Mouse (Mus musculus) liver, embryonic 15.5 days (tissue): ENCODE measurements around the gene Asic2. TPM values are rescaled to one million over a fixed set of nuclear protein-coding genes. Genes with fewer than 3 reads are reported as not detected.

Experiments
- ATAC-seq: fragments of 200-750 bp; cut with Nextera tagmentation; 2 replicates; pipeline ENCODE4 v1.8.0; 2017; ENCODE audit warnings: moderate number of reproducible peaks, mild to moderate bottlenecking, moderate library complexity; ENCODE audit not compliant: insufficient read depth
- H3K27ac ChIP-seq: fragments of 300-500 bp; sonication (generic); replicated peaks from 2 replicates; pipeline ENCODE4 v1.5.1; 2015; ENCODE audit warnings: mild to moderate bottlenecking, inconsistent platforms
- H3K27me3 ChIP-seq: fragments of 300-500 bp; sonication (generic); 2 replicates; pipeline ENCODE4 v1.6.1; 2015; ENCODE audit warnings: mild to moderate bottlenecking, inconsistent platforms
- H3K36me3 ChIP-seq: fragments of 300-500 bp; sonication (generic); replicated peaks from 2 replicates; pipeline ENCODE4 v1.6.1; 2015; ENCODE audit warnings: moderate library complexity, mild to moderate bottlenecking, inconsistent platforms
- H3K4me1 ChIP-seq: fragments of 300-500 bp; sonication (generic); replicated peaks from 2 replicates; pipeline ENCODE4 v1.6.1; 2015; ENCODE audit warnings: inconsistent platforms
- H3K4me2 ChIP-seq: fragments of 300-500 bp; sonication (generic); 2 replicates; pipeline ENCODE4 v1.6.1; 2015; ENCODE audit warnings: moderate library complexity, mild to moderate bottlenecking, inconsistent platforms
- H3K4me3 ChIP-seq: fragments of 300-500 bp; sonication (generic); replicated peaks from 2 replicates; pipeline ENCODE4 v1.5.1; 2015; ENCODE audit warnings: mild to moderate bottlenecking, inconsistent platforms
- H3K9ac ChIP-seq: fragments of 300-500 bp; sonication (generic); 2 replicates; pipeline ENCODE4 v1.6.1; 2015; ENCODE audit warnings: moderate library complexity, mild to moderate bottlenecking, inconsistent platforms
- H3K9me3 ChIP-seq: fragments of 300-500 bp; sonication (generic); replicated peaks from 2 replicates; pipeline ENCODE4 v1.6.1; 2016; ENCODE audit warnings: inconsistent platforms
- WGBS: fragments of 180-500 bp; shearing (Covaris S2); methylation state at CpG from one replicate; pipeline ENCODE4 v1.1.7; 2015; ENCODE audit warnings: mixed read lengths; ENCODE audit not compliant: insufficient replicate concordance; 5-methylcytosine and 5-hydroxymethylcytosine counted together
- polyA plus RNA-seq: library from polyadenylated mRNA; unstranded; fragments of >200 nt; fragmentation: Nextera tagmentation; extraction: Ambion mirVana; gene quantifications from 2 replicates; pipeline ENCODE4 v1.2.1, GENCODE M21; 2015

Asic2 gene
- polyA plus RNA-seq, 1 experiment from 2014 or later = 0.03 TPM

DNA sequence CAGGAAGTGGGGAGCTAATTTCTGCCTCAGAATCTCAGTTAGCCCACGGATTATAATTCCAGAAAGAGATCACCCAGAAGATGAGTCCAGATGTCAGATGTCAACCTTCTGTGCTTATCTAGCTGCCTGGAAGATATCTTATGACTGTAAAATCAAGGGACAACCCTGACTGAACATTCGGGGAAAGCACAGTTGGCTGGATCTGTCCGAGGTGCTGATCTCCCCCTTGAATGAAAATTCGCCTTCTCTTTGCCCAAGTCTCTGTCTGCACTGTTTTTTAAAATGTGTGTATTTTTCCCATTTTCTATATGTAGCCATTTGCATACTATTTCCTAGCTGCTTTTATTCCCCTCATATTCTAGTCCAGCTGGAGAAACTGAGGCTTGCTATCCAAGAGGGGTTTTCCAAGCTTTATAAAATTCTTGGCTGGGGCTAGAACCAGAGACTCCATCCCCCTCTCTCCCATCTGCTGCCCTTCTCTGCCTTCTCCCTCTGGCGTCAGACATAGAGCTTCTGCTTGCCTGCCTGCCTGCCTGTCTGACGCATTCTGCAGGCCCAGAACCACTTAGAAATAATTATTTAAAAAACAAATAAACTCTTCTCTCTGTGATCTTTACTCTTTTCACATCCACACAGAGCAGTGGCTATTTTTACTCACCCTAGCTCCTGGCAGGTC is 481.9 kb downstream of the Asic2 start:
- no peak overlapping the region for H3K27ac ChIP-seq

DNA sequence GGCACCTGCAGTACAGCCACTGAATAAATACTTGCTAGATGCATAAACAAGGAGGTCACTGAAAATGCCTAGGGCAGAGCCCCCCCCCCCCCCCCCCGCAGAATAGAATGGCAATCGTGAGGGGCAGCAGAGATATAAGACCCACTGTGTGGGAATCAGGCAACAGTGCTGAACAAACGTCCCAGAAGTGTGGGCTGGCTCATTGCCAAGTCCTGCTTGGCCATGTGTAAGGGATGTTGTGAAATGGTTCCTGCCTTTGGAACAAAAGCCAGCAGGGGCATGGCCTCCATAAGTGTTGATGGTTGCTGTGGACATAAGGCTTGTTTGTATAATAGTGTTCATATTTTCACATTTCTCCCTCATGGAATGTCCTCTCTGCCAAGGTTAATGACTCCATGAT is 487.1 kb downstream of the Asic2 start:
- Histone ChIP-seq H3K4me1 (no peaks in the 10 kb centered on the region), H3K9me3 (no peaks in the 10 kb centered on the region), H3K4me3 (no peak overlapping the region), H3K36me3 (no peaks in the 10 kb centered on the region), H3K9ac (no peak overlapping the region), H3K27ac (no peak overlapping the region), H3K4me2 (no peak overlapping the region), H3K27me3 (no peaks in the 10 kb centered on the region)
- no peak for ATAC-seq
- 50% methylated on average over 3 of the region's 3 CpGs for WGBS

More for the DNA sequence above, 481.9 kb downstream of the Asic2 start:
- no peak for ATAC-seq
- no peaks in the 10 kb centered on the region for H3K9me3 ChIP-seq
- 14% methylated on average over 6 of the region's 6 CpGs for WGBS
- H3K9ac ChIP-seq = no peak overlapping the region
- no peaks in the 10 kb centered on the region for H3K36me3 ChIP-seq
- no peak overlapping the region for H3K4me2 ChIP-seq
- no peak overlapping the region for H3K4me3 ChIP-seq
- no peaks in the 10 kb centered on the region for H3K27me3 ChIP-seq
- H3K4me1 ChIP-seq = no peaks in the 10 kb centered on the region

DNA sequence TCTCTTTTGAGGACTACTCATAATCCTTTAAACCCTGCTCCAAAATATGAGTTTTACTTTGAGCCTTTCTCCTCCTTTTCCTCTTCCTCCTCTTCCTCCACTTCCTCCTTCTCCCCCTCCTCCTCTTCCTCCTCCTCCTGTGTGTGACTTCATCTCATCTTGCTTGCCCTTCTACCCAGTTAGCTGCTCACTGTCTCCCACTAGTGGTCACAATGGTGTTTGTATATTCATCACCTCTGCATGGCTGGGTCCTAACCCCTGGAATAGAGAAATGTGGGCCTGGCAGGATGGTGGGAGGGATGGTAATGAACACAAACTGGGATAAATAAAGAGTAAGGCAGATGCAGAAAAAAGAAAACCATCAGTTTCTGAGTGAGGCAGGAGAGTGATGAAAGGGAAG is 492.0 kb downstream of the Asic2 start:
- no peak overlapping the region for H3K4me2 ChIP-seq
- no peaks in the 10 kb centered on the region for H3K4me1 ChIP-seq
- H3K27ac ChIP-seq = no peak overlapping the region
- no peak overlapping the region for H3K4me3 ChIP-seq
- H3K27me3 ChIP-seq = no peaks in the 10 kb centered on the region
- no peaks in the 10 kb centered on the region for H3K36me3 ChIP-seq
- H3K9ac ChIP-seq = no peak overlapping the region
- H3K9me3 ChIP-seq = no peaks in the 10 kb centered on the region
- ATAC-seq = no peak

DNA sequence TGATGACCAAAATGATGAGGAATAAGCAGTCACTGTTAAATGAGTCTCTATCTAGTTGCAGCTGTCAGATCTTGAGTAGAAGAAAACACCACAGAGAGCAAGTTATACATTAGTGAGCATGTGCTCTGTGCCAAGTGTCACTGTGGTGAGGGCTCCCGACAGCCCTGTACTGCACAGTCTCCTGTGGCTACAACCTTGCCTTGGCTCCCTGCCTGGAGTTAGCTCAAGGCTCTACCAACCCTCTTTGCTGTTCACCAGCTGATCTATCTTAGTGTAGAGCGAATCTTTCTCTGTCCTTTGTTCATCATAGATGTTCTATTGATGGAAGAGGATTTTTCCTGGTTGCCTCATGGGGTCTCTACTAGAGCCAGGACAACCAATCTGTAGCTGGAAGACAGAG is 494.1 kb downstream of the Asic2 start:
- H3K4me3 ChIP-seq = no peak overlapping the region
- WGBS = 50% methylated on average over 2 of the region's 2 CpGs
- H3K9ac ChIP-seq = no peak overlapping the region
- no peak for ATAC-seq
- no peaks in the 10 kb centered on the region for H3K27me3 ChIP-seq
- no peaks in the 10 kb centered on the region for H3K9me3 ChIP-seq
- no peaks in the 10 kb centered on the region for H3K4me1 ChIP-seq
- H3K27ac ChIP-seq = no peak overlapping the region
- no peaks in the 10 kb centered on the region for H3K36me3 ChIP-seq
- H3K4me2 ChIP-seq = no peak overlapping the region

DNA sequence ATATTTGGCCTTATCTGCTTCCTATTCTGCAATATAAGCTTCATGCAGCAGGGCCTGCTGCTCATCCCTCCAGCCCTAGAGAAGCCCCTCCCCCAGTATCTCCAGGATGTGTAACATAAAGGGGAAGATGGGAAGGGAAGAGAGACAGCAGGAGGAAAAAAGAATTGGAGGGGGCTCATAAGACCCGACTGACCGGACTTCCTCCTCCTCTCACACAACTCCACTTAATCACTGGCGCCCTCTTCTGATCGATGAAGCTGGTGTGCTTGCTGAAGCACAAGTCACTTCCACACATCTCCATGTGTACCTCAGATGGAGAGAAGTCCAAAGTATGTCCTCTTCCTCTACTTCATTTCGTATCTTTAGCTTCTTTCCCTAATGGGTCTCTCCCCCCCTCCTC is 506.1 kb downstream of the Asic2 start:
- no peak overlapping the region for H3K9ac ChIP-seq
- no peak overlapping the region for H3K4me3 ChIP-seq
- H3K4me2 ChIP-seq = no peak overlapping the region
- ATAC-seq = no peak
- H3K27me3 ChIP-seq = no peaks in the 10 kb centered on the region
- H3K36me3 ChIP-seq = no peaks in the 10 kb centered on the region
- H3K27ac ChIP-seq = no peak overlapping the region
- 10% methylated on average over 5 of the region's 5 CpGs for WGBS
- no peaks in the 10 kb centered on the region for H3K4me1 ChIP-seq
- H3K9me3 ChIP-seq = no peaks in the 10 kb centered on the region

DNA sequence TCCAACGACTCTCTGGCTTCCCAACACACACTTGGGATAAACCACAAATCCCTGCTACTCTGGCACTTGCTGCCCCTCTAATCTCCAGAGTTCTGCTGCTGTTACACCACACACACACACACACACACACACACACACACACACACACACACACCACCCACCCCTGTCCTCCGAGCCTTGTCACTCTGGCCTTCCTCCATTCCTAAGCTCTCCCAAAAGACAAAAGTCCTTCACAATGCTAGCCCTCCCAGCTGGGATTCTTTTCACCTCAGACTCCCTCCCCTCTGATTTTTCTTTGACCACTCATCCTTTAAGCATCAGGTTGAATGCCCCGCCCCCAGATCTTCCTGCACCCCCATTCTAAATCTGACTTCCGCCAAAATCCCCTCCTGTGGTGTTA is 506.5 kb downstream of the Asic2 start:
- Histone ChIP-seq H3K4me2 (no peak overlapping the region), H3K27ac (no peak overlapping the region), H3K9ac (no peak overlapping the region), H3K27me3 (no peaks in the 10 kb centered on the region), H3K4me3 (no peak overlapping the region), H3K9me3 (no peaks in the 10 kb centered on the region), H3K36me3 (no peaks in the 10 kb centered on the region), H3K4me1 (no peaks in the 10 kb centered on the region)
- WGBS = 47% methylated on average over 4 of the region's 4 CpGs
- ATAC-seq = no peak

DNA sequence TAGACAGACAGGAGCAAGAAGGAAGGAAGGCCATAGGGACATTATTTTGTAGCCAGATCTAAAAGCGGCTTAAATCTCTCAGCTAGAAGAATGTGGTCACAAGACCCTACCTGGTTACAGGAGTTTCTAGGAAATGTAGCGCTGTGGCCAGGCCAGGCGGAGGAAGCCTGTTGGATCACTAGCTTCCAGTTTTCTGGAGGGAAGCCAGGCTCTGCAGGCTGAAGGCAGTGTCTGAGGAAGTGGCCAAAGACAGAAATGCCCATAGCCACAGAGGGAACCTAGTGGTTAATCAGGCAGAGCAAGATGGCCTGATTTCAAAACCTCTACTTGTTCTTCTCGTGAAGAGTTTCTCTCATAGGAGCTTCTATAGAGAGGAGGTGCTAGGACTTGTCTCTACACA is 513.3 kb downstream of the Asic2 start:
- no peak overlapping the region for H3K4me2 ChIP-seq
- no peaks in the 10 kb centered on the region for H3K9me3 ChIP-seq
- no peaks in the 10 kb centered on the region for H3K4me1 ChIP-seq
- H3K4me3 ChIP-seq = no peak overlapping the region
- WGBS = 56% methylated on average over 4 of the region's 4 CpGs
- H3K36me3 ChIP-seq = no peaks in the 10 kb centered on the region
- H3K27ac ChIP-seq = no peak overlapping the region
- H3K9ac ChIP-seq = no peak overlapping the region
- no peaks in the 10 kb centered on the region for H3K27me3 ChIP-seq
- no peak for ATAC-seq

DNA sequence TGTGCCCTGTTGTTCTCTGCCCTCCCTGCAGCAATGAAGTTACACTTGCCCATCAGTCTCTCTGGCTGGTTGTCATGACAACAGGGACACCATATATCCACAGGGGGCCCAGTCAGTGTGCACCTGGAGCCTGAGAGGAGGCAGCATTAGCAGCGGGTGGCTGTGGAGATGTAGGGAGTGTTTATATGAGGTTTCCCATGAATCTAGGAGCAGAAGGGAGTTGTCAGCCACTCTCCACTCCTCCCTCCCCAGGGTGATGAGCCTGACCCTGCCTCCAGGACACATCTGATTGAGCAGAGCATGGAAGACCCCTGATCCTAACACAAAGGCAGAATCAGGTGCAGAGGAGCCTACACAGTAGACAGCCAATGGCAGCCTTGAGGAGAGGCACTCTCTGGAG is 514.1 kb downstream of the Asic2 start:
- Histone ChIP-seq H3K27me3 (no peaks in the 10 kb centered on the region), H3K4me1 (no peaks in the 10 kb centered on the region), H3K9ac (no peak overlapping the region), H3K36me3 (no peaks in the 10 kb centered on the region), H3K27ac (no peak overlapping the region), H3K4me3 (no peak overlapping the region), H3K4me2 (no peak overlapping the region), H3K9me3 (no peaks in the 10 kb centered on the region)
- 44% methylated on average over 1 of the region's 1 CpGs for WGBS
- no peak for ATAC-seq

DNA sequence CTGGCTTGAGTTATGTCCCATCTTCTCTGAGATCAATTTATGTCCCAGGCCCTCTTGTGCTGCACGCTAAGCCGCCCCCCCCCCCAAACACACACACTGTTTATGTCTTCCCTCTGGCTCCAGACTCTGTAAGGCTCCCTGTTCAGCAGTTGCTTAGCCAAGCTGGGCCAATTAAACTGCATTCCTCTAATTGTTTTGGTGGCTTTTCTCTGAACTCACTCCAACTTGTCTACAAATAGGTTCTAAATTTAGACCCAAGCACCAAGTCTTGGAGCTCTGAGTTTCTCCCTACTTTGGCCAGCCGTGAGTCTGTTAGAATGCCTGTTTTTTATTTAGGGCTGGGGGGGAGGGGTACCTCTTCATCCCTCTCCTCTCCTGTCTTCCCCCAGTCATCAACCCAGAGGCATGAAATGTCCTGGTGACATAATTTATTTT is 519.0 kb downstream of the Asic2 start:
- H3K36me3 ChIP-seq = no peaks in the 10 kb centered on the region
- 13% methylated on average over 3 of the region's 3 CpGs for WGBS
- no peaks in the 10 kb centered on the region for H3K27me3 ChIP-seq
- no peaks in the 10 kb centered on the region for H3K4me1 ChIP-seq
- H3K27ac ChIP-seq = no peak overlapping the region
- H3K4me3 ChIP-seq = no peak overlapping the region
- no peaks in the 10 kb centered on the region for H3K9me3 ChIP-seq
- H3K4me2 ChIP-seq = no peak overlapping the region
- no peak for ATAC-seq
- no peak overlapping the region for H3K9ac ChIP-seq

DNA sequence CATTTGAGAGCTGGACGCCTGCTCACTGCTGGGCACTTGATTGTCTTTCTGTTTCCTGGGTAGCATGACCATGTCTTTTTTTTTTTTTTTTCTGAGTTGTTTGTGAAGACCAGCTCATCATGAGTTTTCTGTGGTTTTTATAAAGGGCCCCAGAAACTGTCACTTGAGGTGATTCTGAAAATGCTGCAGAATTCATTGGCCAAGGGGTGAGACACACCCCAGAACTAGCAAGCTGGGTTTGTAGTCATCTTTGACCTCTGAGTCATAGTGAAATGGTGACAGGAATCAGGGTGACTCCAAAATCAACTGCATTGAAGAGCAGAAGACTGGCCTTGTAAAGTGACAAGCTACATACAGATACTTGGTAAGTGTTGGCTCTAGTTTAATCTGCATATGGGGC is 521.9 kb downstream of the Asic2 start:
- Histone ChIP-seq H3K36me3 (no peaks in the 10 kb centered on the region), H3K4me1 (no peaks in the 10 kb centered on the region), H3K27ac (no peak overlapping the region), H3K9me3 (no peaks in the 10 kb centered on the region), H3K9ac (no peak overlapping the region), H3K27me3 (no peaks in the 10 kb centered on the region), H3K4me2 (no peak overlapping the region), H3K4me3 (no peak overlapping the region)
- WGBS = 29% methylated on average over 1 of the region's 1 CpGs
- ATAC-seq = no peak

DNA sequence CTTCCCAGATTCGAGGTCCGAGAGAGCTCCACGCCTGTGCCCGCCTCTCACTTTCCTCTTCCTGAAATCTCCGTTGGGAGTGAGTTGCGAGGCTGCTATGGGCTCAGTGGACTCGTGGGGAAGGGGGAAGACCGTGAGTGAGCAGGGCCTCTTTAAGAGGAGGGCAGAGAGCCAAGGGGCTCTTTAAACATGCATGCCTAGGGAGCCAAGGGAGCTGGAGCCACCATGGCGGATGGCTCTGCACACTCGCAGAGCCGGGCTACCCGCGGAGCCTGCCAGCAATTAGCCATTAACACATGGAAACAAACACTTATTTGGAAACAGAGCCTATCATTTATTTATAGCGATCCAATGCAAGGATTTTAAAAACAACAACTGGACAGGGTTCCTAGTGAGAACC is 541.4 kb downstream of the Asic2 start:
- no peak for ATAC-seq
- WGBS = 61% methylated on average over 14 of the region's 14 CpGs
- Histone ChIP-seq H3K4me1 (no peaks in the 10 kb centered on the region), H3K9me3 (no peaks in the 10 kb centered on the region), H3K9ac (no peak overlapping the region), H3K27ac (no peak overlapping the region), H3K4me3 (no peak overlapping the region), H3K27me3 (no peaks in the 10 kb centered on the region), H3K4me2 (no peak overlapping the region), H3K36me3 (no peaks in the 10 kb centered on the region)

DNA sequence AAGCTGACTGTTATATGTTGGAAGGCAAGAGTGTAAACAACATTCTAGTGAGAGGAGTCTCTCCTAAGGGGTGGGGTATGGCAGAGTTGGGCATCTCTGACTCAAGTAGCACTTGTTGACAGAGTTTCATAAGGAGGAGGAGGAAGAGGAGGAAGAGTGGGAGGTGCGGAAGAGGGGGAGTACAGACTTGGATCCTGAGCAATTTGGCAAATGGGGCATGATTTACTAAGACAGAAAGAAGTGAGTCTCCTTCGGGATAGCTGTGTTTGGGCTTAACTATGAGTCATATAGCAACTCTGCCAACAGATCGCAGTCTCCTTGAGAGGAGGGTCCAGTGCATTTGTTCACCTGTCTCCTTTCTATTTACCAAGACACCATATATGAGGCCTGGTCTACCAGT is 549.1 kb downstream of the Asic2 start:
- Histone ChIP-seq H3K4me2 (no peak overlapping the region), H3K27me3 (no peaks in the 10 kb centered on the region), H3K9ac (no peak overlapping the region), H3K27ac (no peak overlapping the region), H3K36me3 (no peaks in the 10 kb centered on the region), H3K4me3 (no peak overlapping the region), H3K4me1 (no peaks in the 10 kb centered on the region), H3K9me3 (no peaks in the 10 kb centered on the region)
- WGBS = 65% methylated on average over 3 of the region's 3 CpGs
- no peak for ATAC-seq
